33 mouse cellular contexts compared by ENCODE assay signal in the genomic region with DNA sequence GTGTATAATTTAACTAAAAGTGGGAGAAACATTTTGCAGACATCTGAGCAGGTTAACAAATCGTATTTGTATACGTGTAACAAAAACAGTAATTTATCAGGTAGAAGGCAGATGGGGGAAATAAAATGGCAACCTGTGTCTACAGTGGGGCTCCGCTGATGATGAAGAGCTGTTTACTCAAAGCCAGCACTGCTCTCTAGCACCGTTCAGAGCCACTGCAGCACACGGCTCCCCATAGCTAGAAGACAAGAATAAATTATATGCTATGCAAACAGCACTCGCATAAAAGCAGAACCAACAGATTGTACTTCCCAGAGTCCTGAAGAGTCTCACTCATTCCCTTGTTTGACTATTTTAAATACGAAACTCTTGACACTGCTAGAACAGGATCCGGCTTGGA.
"Had no signal": no experiment of that assay in that cellular context is flagged by ENCODE, and none has a peak within 500 bp of the region (broad histone marks: within the 10 kb centered on the region; RNA-seq: fewer than 3 reads in every experiment).

No protein-coding gene starts in this region.

- H3K4me2 ChIP-seq: heart, embryonic 11.5 days; heart, embryonic 12.5 days; heart, embryonic 13.5 days; heart, embryonic 15.5 days; hindbrain, embryonic 12.5 days; hindbrain, embryonic 13.5 days; hindbrain, embryonic 14.5 days; hindbrain, embryonic 15.5 days; kidney, embryonic 15.5 days had no signal

- H3K27ac ChIP-seq: heart, embryonic 10.5 days; heart, embryonic 13.5 days; heart, embryonic 15.5 days; hindbrain, embryonic 10.5 days; hindbrain, embryonic 12.5 days; hindbrain, embryonic 13.5 days; hindbrain, embryonic 14.5 days; hindbrain, embryonic 15.5 days; hindbrain, postnatal 0 days; kidney, embryonic 15.5 days; kidney, postnatal 0 days; layer of hippocampus, adult 2 months; left cerebral cortex, adult 2 months had no signal

- H3K27me3 ChIP-seq: heart, embryonic 12.5 days; heart, embryonic 13.5 days; heart, embryonic 15.5 days; hindbrain, embryonic 12.5 days; hindbrain, embryonic 13.5 days; hindbrain, embryonic 15.5 days; kidney, embryonic 15.5 days had no signal

- H3K9ac ChIP-seq: heart, embryonic 12.5 days; heart, embryonic 13.5 days; heart, embryonic 15.5 days; hindbrain, embryonic 12.5 days; hindbrain, embryonic 13.5 days; hindbrain, embryonic 14.5 days; hindbrain, embryonic 15.5 days; kidney, embryonic 15.5 days had no signal

- H3K36me3 ChIP-seq: heart, embryonic 10.5 days; heart, embryonic 12.5 days; heart, embryonic 13.5 days; heart, embryonic 15.5 days; hindbrain, embryonic 10.5 days; hindbrain, embryonic 12.5 days; hindbrain, embryonic 13.5 days; hindbrain, embryonic 15.5 days; kidney, embryonic 15.5 days had no signal

- H3K4me3 ChIP-seq: heart, embryonic 10.5 days; heart, embryonic 12.5 days; heart, embryonic 13.5 days; heart, embryonic 15.5 days; hindbrain, embryonic 10.5 days; hindbrain, embryonic 12.5 days; hindbrain, embryonic 13.5 days; hindbrain, embryonic 15.5 days; kidney, embryonic 15.5 days; layer of hippocampus, adult 2 months; left cerebral cortex, adult 2 months had no signal

- DNase-seq: heart, postnatal 10 days; heart, postnatal 14 days; heart, postnatal 36 days; kidney, adult 11 months; kidney, adult 18-20 months; kidney, adult 2 months; kidney, adult 8-10 months; kidney, adult 9 months; kidney, postnatal 10 days; kidney, postnatal 14 days; kidney, postnatal 25 days; kidney, postnatal 36 days; kidney, postnatal 4 days; layer of hippocampus, adult 9-11 months; layer of hippocampus, postnatal 36 days had no signal

- ATAC-seq: hindbrain, embryonic 16.5 days; hindbrain, postnatal 0 days; inflammation-experienced regulatory T-cells, adult 6 months; intestine, embryonic 16.5 days had no signal

- H3K9me3 ChIP-seq: heart, embryonic 10.5 days; heart, embryonic 12.5 days; heart, embryonic 13.5 days; heart, embryonic 15.5 days; hindbrain, embryonic 10.5 days; hindbrain, embryonic 12.5 days; hindbrain, embryonic 13.5 days; hindbrain, embryonic 15.5 days; kidney, embryonic 15.5 days had no signal

- H3K4me1 ChIP-seq: heart, embryonic 10.5 days; heart, embryonic 15.5 days; hindbrain, embryonic 10.5 days; hindbrain, embryonic 12.5 days; hindbrain, embryonic 13.5 days; hindbrain, embryonic 15.5 days; kidney, embryonic 15.5 days had no signal
